Mouse (Mus musculus): ENCODE data around the gene Pcgf6.
"Not testable (repeated sequence)": the region's sequence is repeated elsewhere in the genome, so short reads cannot be mapped to it uniquely, and the experiment has no call there.

Pcgf6 gene

GRCm38 (mm10) chr19:46998168-46998870 lies 52.4 kb downstream of the Pcgf6 start:
- DNase-seq (ENCODE audit: low spot score): no peak

- DNase-seq (ENCODE audit: low spot score): no peak
These were observed 54.6 kb downstream of the Pcgf6 start for GRCm38 (mm10) chr19:46996095-46996494.

- DNase-seq (ENCODE audit: low spot score): not testable (repeated sequence)
These were observed 58.4 kb downstream of the Pcgf6 start for GRCm38 (mm10) chr19:46992329-46992728.

DNA sequence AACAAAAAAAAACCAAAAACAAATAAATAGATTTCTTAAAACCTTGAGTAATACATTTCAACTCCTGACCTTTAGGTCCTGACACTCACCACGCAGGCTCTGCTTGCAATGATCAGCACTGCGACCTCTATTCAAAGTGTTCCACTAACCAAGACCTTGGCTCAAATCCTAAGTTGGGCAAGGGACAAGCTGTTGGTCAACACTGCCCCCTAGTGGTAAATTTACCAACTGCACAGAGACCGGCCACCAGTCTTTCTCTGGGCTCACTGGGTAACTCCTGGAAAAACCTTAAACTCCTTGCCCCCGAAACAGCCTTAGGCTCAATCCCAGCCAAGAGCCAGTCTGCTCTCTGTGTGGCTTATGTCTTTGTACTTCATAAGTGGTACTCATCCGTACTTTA lies 59.6 kb downstream of the Pcgf6 start:
- DNase-seq (ENCODE audit: low spot score): peak; percentile 46

- DNase-seq (ENCODE audit: low spot score): not testable (repeated sequence)
These were observed 60.1 kb downstream of the Pcgf6 start for GRCm38 (mm10) chr19:46990625-46991024.

GRCm38 (mm10) chr19:46990153-46990518 lies 60.6 kb downstream of the Pcgf6 start:
- no peak for DNase-seq (ENCODE audit: low spot score)

- DNase-seq (ENCODE audit: low spot score): no peak
These were observed 61.1 kb downstream of the Pcgf6 start for GRCm38 (mm10) chr19:46989479-46990152.

GRCm38 (mm10) chr19:46988231-46989087 lies 62.2 kb downstream of the Pcgf6 start:
- peak; percentile 54 for DNase-seq (ENCODE audit: low spot score)

DNA sequence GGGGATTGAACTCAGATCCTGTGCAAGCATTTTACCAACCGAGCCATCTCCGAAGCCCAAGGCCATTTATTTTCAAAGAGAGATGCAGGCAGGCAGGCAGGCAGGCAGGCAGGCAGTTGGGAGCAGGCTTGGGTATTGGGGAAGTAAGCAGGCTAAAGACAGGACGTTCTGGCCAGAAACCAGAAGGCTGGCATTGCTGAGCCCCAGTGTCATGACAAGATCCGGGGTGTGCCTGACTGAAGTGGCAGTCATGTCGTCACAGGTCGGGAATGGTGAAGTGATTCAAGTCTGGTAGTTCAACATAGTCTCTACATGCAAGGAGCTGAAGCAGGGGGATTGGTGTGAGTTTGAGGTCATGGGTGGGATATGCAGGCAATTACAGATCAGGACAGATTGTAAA lies 63.1 kb downstream of the Pcgf6 start:
- DNase-seq (ENCODE audit: low spot score): no peak

DNA sequence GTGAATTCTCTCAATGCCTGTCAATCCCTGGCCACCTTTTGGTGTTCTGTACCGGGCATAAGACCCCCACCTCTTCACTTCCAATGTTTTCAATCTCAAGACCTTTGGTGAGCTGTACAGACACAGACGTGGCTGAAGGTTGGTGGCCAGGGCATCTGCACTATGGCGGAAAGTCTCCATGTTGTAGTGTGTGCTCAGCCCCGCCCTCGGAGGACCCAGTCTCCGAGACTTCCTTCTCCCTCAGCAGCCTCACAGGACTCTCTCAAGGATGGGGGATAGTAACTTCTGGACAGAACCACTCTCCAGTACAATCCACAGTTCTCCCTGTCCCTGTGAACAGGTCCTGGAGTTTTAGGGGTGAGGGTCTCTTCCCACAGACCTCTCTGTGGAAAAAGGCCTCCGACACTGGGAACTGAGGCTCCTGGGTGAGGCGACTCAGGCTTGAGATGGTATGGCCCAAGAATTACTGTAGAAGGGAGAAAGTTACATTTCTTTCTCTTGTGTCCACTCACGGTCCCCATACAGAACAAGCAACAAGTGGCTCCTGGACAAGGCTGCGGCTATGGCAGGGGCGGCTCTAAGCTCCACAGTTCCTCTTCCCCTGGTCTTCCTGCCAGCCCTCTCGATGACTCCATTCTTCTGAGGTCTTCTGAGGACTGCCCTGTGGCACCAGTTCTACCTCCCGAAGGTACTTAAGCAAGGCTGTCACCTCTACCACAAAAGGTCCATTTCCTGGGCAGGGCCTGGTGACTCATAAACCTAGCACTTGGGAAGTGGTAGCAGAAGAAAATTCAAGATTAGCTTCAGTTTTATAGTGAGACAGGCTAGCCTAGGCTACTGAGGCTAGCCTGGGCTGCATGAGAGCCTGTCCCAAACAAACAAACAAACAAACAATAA lies 65.7 kb downstream of the Pcgf6 start:
- no peak for DNase-seq (ENCODE audit: low spot score)

DNA sequence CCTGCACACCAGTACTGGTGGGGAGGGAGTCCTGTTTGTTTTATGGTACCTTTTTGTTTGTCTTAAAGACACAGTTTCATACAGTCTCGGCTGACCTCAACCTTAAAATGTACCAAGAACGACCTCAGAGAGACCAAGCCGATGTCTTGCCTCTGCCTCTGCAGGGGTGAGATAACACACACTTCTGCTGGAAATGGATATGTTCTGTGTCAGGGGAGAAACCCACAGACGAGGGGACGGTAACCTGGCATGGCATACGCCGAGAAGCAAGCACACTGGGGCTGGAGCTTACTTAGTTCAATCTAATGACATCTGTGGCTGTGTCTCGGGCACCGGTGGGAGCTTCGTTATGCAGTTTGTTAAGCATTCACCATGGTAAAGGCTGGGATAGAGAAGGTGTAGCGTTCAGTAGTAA lies 66.7 kb downstream of the Pcgf6 start:
- no peak for DNase-seq (ENCODE audit: low spot score)

Measured in ovary, adult 18-20 months (tissue).